Mouse (Mus musculus) kidney, postnatal 4 days (tissue): ENCODE measurements at regions not wholly inside any gene's neighbourhood (a gene's known extent, or its start where the extent isn't known, plus 50 kb on each side); places are given as distances from the start of the nearest gene placed in this dataset.
A peak's percentile ranks its signal among the peaks of the same experiment; 100 is the strongest.
"Not testable (repeated sequence)": the region's sequence is repeated elsewhere in the genome, so short reads cannot be mapped to it uniquely, and the experiment has no call there.

Experiments used
- DNase-seq, 2 experiments: peaks; one replicate each; pipeline ENCODE4 v3.0.0; 2021; ENCODE audit warnings: mixed read lengths in 2 of 2

GRCm38 (mm10) chr13:97484808-97485545, 244.1 kb downstream of the Enc1 start:
- no peak for DNase-seq

DNA sequence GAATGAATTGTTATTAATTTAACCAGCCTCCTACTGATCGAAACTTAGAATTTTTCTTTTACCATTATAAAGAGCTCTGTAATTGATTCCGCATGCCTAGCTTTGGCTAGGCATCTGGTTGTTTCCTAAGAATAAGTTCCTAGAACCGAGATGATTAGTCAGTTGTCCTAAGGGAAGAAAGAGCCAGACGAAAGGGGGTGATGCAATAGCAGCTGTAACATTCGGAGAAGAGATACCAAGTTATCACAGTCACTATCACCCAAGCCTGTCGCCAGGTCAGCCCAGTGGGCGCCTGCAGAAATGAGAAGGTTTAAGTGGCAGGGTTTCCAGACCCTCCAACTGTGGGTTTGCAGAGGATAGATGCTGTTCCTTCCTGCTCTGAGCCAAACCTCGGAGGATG, 242.8 kb downstream of the Enc1 start:
- DNase-seq, result no peak

DNA sequence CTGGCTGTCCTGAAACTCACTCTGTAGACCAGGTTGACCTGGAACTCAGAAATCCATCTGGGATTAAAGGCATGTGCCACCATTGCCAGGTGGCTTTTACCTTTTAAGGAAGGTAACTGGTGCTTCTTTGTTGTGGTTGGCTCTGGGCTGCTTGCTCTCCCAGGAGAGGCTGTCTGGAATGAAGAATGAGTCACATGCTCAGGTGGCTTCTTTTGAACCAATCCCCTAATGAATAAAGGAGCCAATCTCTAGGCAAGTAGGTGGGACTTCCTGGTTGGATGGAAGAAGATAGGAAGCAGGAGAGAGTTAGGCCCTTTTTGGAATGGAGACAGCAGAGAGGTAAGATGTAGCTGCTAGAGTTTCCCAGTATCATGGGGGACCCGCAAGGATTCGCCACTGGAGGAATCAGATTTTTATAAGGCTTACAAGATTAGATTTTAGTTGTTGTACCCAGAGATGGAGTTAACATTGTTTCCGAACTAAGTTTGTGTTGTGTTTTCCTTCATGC, 241.6 kb downstream of the Enc1 start:
- DNase-seq, result no peak

- DNase-seq, result no peak
Measured at GRCm38 (mm10) chr13:97481259-97481658, 240.4 kb downstream of the Enc1 start.

DNA sequence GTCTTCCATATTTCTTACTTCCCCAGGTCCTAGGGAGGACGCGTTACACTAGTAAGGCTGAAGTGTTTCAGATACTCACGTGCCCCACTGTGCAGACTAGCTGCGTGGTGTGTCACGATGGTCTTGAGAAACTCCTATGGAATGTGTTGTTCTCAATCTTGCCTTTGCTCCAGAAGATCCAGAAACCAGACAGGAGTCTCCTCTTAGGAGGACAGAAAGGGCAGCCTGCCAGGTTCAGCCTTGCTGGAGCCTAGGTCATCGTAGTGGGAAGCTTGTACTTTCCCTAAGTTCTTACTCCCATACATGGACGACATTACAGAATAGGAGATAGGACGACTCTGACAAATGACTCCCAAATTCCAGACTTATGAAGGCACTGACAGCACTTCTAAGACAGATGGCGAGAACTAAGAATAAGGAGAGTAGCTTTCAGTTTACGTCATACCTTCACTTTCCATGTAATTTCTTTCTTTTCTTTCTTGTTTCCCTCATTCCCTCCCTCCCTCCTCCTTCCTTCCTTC, 238.2 kb downstream of the Enc1 start:
- DNase-seq, result no peak

- no peak for DNase-seq
Measured at GRCm38 (mm10) chr13:97473971-97474365, 233.1 kb downstream of the Enc1 start.

GRCm38 (mm10) chr13:97473256-97473970, 232.5 kb downstream of the Enc1 start:
- DNase-seq, result no peak

DNA sequence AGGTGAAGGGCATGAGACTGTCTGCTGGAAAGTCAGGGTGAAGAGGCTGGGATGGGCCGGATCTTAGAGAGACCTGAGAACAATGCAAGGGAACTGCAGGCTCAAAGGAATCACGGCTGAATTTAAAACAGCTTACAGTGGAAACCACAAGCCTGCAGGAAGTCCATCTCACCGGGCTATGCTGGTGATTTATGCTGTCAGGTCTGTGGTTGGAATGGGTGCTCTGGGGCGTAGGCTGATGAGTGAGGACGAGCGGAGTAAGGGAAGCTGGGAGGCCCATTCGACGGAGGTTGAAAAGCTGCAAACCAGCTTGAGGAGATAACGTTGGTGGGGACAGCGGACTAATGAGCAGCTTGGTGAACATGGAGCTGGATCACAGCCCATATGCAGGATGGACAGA, 229.1 kb downstream of the Enc1 start:
- DNase-seq, result peak in 1 of 2 experiments; percentile 24

DNA sequence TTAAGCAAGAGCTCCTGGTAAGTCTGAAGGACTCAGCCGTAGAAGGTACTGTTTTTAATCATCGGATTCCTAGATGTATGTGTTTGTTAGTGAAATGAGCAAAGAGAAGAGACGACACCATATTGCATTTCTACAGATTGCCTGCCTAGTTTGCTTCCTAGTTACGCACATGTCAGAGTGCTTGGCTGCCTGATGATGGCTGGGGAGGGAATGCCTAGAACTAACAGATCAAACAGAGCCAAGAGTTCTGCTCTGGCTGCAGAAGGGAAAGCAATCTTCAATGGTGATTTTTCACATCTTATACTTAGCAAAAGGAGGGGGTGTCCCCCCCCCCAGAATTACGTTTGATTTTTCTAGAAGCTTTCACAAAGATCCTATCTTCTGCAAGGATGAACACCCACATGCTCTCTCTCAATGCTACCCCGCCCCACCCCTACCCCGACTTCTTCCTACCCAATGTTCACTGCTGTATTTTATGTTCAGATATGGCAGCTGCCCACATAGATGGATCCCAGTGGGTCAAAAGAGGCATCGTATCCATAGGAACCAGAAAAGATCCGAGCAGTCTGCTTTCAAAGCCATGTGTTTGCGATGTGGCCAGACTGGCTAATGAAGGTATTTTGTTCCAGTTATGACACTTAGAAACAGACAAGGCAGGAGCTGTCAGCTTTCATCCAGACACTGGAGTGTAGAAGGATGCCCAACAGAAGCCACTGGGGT, 228.1 kb downstream of the Enc1 start:
- no peak for DNase-seq

- DNase-seq, result not testable (repeated sequence)
Measured at GRCm38 (mm10) chr13:97466585-97466984, 225.7 kb downstream of the Enc1 start.

DNA sequence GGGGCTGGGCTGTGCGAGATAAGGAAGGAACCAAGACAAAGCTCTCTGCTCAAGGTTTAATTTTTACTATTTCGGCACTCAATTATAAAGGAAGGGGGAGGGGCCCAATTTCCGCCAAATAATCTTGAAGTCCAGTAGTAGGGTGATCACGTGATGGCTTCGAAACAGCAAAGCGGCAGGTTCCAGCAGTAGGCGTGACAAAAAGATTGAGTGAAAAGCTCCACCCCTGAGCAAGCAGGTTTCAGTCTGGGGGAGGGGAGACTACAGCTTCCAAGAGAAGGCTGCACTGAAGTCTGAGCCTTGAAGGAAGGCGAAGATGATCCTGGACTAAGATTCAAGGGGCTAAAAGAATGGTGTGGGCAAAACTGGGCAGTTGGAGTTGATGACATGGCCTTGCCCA, 222.9 kb downstream of the Enc1 start:
- DNase-seq, result no peak

DNA sequence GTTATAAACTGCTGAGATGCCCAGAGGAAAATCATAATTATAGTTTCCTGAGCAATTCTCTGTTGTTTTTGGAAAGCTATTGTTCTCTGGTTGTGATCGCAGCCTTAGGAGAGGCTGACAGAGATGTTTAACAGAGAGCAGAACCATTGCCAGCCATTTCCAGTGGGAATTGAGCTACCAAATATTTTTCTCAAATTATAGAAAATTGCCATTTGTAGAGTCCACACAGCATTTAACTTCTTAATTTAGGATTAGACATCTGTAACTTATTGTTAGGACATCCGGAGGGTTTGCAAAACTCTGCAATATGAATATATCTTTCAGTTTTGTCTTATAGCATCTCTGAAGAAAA, 222.0 kb downstream of the Enc1 start:
- DNase-seq, result no peak

DNA sequence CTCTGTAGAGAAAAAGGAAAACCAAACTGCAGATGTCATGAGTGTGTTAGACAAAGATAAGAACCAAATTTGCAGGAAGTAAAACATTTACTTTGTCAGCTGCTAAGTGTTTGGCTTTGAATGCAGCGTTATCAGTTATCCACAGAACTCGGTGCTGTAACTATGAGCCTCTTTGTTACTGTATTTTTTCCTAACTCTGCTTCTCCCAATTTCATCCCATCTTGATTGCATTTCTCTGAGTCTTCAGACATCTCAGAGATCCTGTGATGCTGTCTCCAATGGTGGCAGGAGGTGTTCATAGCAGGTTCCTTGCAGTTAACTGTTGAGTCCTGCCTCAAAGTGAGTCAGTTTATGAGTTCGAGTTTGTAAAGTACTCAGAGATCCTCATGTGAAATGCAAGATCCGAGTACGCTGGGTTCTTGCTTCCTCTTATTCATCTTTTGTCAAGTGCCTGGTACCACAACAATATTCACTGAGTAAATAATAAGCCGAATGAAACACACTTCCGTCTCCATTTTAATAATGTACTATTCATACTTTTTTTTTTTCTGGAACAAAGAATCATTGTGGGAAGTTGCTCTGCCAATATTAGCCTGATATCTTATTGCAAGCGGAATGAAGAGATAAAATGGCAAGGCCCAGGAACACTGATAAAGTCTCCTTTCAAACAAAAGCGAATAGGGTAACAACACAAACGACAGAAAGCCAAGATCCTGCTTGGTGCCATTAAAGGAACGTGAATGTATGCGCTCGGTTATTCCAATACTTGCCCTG, 221.4 kb downstream of the Enc1 start:
- no peak for DNase-seq

DNA sequence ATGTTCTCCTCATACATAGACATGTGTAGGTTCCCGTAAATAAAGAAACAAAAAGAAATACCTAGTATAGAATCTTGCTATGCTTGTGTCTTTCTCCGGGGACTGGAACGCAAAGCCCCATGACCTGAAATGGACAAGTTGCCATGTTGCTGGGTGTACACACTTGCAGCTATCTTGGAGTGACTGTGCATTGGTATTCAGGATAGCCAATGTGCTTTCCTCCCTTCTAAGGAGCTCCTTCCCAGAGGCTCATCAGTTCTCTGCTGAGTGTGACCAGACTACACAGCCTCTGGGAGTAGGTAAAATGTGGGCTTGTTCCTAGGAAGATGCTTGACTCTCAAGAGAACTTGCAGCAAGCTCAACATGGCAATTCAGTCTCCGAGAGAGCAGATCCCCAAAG, 220.3 kb downstream of the Enc1 start:
- DNase-seq, result no peak

DNA sequence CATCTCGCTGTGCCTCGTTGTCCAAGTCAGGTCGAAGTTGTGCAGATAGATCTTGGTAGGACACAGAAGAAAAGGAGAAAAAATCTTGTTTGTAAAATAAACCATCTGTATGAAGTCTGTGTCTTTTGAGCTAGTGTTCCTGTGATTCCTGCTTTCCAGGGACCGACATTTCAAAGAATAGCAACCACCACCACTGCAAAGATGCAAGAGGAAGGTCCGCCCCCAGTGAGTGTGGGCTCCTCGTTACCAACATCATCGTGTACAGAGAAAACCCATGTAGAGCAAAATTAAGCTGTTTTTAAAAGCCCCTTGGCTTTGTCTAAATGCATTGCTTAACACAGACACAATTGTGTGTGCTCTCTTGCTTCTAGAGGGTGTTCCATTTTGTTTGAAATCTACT, 218.2 kb downstream of the Enc1 start:
- DNase-seq, result no peak

GRCm38 (mm10) chr13:97455961-97456360, 215.1 kb downstream of the Enc1 start:
- DNase-seq, result no peak

DNA sequence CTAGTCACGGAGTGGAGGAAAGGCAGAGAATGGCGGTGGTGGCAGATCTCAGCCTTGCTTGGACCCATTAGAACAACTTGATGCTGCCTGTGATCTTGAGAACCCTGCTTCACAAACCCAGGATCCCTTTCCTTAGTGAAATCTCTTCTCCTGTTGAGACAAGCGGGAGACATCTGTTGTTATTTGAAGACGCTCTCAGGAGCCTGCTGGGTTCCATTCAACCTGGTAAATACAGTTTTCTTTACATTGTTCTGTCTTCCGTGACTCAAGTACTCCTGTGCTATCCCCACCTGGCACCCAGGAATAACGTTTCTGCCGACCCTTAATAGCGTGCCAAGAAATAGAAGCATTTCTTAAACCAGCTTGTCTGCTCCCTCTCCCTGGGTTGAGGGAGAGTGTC, 213.8 kb downstream of the Enc1 start:
- no peak for DNase-seq

GRCm38 (mm10) chr13:97453469-97453868, 212.6 kb downstream of the Enc1 start:
- no peak for DNase-seq

DNA sequence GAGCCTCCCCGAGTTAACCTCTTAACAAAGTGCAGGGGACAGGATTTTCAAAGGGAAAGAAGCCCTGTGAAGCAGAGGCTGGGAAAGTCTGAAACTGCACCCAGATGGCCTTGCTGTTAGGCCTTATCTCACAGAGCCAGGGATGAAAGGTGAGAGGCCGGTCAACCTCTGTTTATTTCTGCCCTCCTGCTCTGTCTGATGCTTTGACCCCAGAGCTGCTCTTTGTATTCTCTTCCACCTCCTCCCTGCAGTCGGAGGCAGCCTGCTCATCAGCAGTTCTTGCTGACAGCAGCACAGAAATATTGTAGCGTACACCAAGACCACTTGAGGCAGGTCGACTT, 212.2 kb downstream of the Enc1 start:
- DNase-seq, result no peak

- no peak for DNase-seq
Measured at GRCm38 (mm10) chr13:97452386-97453089, 211.6 kb downstream of the Enc1 start.

- no peak for DNase-seq
Measured at GRCm38 (mm10) chr13:97451276-97451675, 210.4 kb downstream of the Enc1 start.

DNA sequence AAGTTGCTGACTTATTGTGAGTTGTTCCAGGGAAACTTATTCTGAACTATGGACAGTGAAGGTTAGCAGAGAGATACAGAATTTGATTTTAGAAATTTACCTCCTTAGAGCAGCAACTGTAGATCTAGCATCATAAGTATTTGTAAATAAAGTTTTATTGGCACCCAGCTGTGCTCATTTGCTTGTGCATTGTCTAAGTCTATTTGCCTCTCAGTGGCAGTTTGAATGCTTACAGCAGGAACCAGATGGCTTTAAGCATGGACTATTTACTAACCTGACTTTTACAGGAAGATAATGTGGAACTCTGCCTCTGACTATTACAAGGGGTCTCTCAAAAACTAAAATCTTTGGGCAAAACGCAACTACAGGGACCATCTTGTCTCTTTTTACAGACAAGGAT, 207.2 kb downstream of the Enc1 start:
- DNase-seq, result no peak
